Mouse (Mus musculus) forebrain, embryonic 10.5 days (tissue): ENCODE data around the gene Ttpal. TPM values are rescaled to one million over a fixed set of nuclear protein-coding genes. Genes with fewer than 3 reads are reported as not detected.

ENCODE experiments used
- DNase-seq: peaks from one replicate; pipeline ENCODE4 v3.0.0-alpha.2; 2017; ENCODE audit warnings: low spot score; ENCODE audit errors: extremely low spot score
- H3K27ac ChIP-seq: fragments of 300-500 bp; sonication (generic); 2 replicates; pipeline ENCODE4 v1.5.1; 2016; ENCODE audit warnings: mild to moderate bottlenecking
- H3K27me3 ChIP-seq: fragments of 300-500 bp; sonication (generic); 2 replicates; pipeline ENCODE4 v1.6.1; 2016; ENCODE audit warnings: mild to moderate bottlenecking; ENCODE audit not compliant: poor library complexity, severe bottlenecking
- H3K36me3 ChIP-seq: fragments of 300-500 bp; sonication (generic); replicated peaks from 2 replicates; pipeline ENCODE4 v1.6.1; 2016; ENCODE audit warnings: mild to moderate bottlenecking, moderate library complexity
- H3K4me1 ChIP-seq: fragments of 300-500 bp; sonication (generic); 2 replicates; pipeline ENCODE4 v1.6.1; 2016
- H3K4me3 ChIP-seq: fragments of 300-500 bp; sonication (generic); 2 replicates; pipeline ENCODE4 v1.5.1; 2016; ENCODE audit warnings: mild to moderate bottlenecking, moderate library complexity
- H3K9me3 ChIP-seq: fragments of 300-500 bp; sonication (generic); 2 replicates; pipeline ENCODE4 v1.6.1; 2016; ENCODE audit warnings: mild to moderate bottlenecking, moderate library complexity
- WGBS: fragments of 180-500 bp; shearing (Covaris S2); methylation state at CpG from one replicate; pipeline ENCODE4 v1.1.7; 2016; 5-methylcytosine and 5-hydroxymethylcytosine counted together
- polyA plus RNA-seq: library from polyadenylated mRNA; unstranded; fragments of >200 nt; fragmentation: Nextera tagmentation; extraction: Ambion mirVana; gene quantifications from 2 replicates; pipeline ENCODE4 v1.2.1, GENCODE M21; 2016

The Ttpal gene
- 32.3 and 34.5 TPM in 2 replicates for polyA plus RNA-seq

- no peaks in the 10 kb centered on the region for H3K36me3 ChIP-seq
- no peaks in the 10 kb centered on the region for H3K9me3 ChIP-seq
- WGBS = 2% methylated on average over 57 of the region's 57 CpGs
Observed at GRCm38 (mm10) chr2:163602101-163602971, at the start of gene Ttpal. Gene Ttpal (plus strand): TSS chr2:163602314.

GRCm38 (mm10) chr2:163552518-163552929 lies 49.6 kb upstream of the Ttpal start:
- no peaks in the 10 kb centered on the region for H3K36me3 ChIP-seq
- WGBS = 86% methylated on average over 8 of the region's 8 CpGs

More at GRCm38 (mm10) chr2:163602101-163602971, at the start of gene Ttpal:
- peak within 1 kb of the TSS; percentile 87 for H3K4me3 ChIP-seq
- H3K27ac ChIP-seq = peak within 1 kb of the TSS; percentile 97
- H3K4me1 ChIP-seq = peaks cover 15% of the 10 kb centered on the region
- DNase-seq = peak; percentile 89
- no peaks in the 10 kb centered on the region for H3K27me3 ChIP-seq

GRCm38 (mm10) chr2:163554425-163554982 lies 47.6 kb upstream of the Ttpal start:
- no peaks in the 10 kb centered on the region for H3K27me3 ChIP-seq
- DNase-seq = no peak
- no peaks in the 10 kb centered on the region for H3K9me3 ChIP-seq
- no peak overlapping the region for H3K27ac ChIP-seq
- H3K4me3 ChIP-seq = no peak overlapping the region
- WGBS = 83% methylated on average over 4 of the region's 4 CpGs
- H3K36me3 ChIP-seq = no peaks in the 10 kb centered on the region
- peaks cover 5% of the 10 kb centered on the region for H3K4me1 ChIP-seq

More at GRCm38 (mm10) chr2:163552518-163552929, 49.6 kb upstream of the Ttpal start:
- peaks cover 5% of the 10 kb centered on the region for H3K4me1 ChIP-seq
- no peaks in the 10 kb centered on the region for H3K9me3 ChIP-seq
- no peak overlapping the region for H3K4me3 ChIP-seq
- DNase-seq = no peak
- no peaks in the 10 kb centered on the region for H3K27me3 ChIP-seq
- H3K27ac ChIP-seq = no peak overlapping the region

GRCm38 (mm10) chr2:163554996-163555395 lies 47.1 kb upstream of the Ttpal start:
- Histone ChIP-seq H3K36me3 (no peaks in the 10 kb centered on the region), H3K4me1 (0 out of 2 replicates have a peak, but pooled peaks cover under 1% of the 10 kb centered on the region), H3K27ac (no peak overlapping the region), H3K27me3 (no peaks in the 10 kb centered on the region), H3K9me3 (no peaks in the 10 kb centered on the region), H3K4me3 (no peak overlapping the region)
- DNase-seq = no peak
- 88% methylated on average over 6 of the region's 6 CpGs for WGBS

- no peak overlapping the region for H3K4me3 ChIP-seq
- 81% methylated on average over 13 of the region's 13 CpGs for WGBS
- no peaks in the 10 kb centered on the region for H3K4me1 ChIP-seq
- H3K27ac ChIP-seq = no peak overlapping the region
- H3K27me3 ChIP-seq = no peaks in the 10 kb centered on the region
- DNase-seq = no peak
- H3K9me3 ChIP-seq = no peaks in the 10 kb centered on the region
- H3K36me3 ChIP-seq = no peaks in the 10 kb centered on the region
Observed at GRCm38 (mm10) chr2:163555417-163555816, 46.7 kb upstream of the Ttpal start.

- Histone ChIP-seq H3K27me3 (no peaks in the 10 kb centered on the region), H3K36me3 (no peaks in the 10 kb centered on the region), H3K4me1 (no peaks in the 10 kb centered on the region), H3K4me3 (no peak overlapping the region), H3K9me3 (no peaks in the 10 kb centered on the region), H3K27ac (no peak overlapping the region)
- no peak for DNase-seq
- 96% methylated on average over 1 of the region's 1 CpGs for WGBS
Observed at GRCm38 (mm10) chr2:163558548-163558947, 43.6 kb upstream of the Ttpal start.

- Histone ChIP-seq H3K36me3 (no peaks in the 10 kb centered on the region), H3K27me3 (no peaks in the 10 kb centered on the region), H3K4me3 (no peak overlapping the region), H3K4me1 (no peaks in the 10 kb centered on the region), H3K27ac (no peak overlapping the region), H3K9me3 (no peaks in the 10 kb centered on the region)
- 89% methylated on average over 5 of the region's 5 CpGs for WGBS
- DNase-seq = no peak
Observed at GRCm38 (mm10) chr2:163559236-163559635, 42.9 kb upstream of the Ttpal start.

- no peak for DNase-seq
- H3K27me3 ChIP-seq = no peaks in the 10 kb centered on the region
- H3K36me3 ChIP-seq = no peaks in the 10 kb centered on the region
- no peak overlapping the region for H3K27ac ChIP-seq
- WGBS = 83% methylated on average over 3 of the region's 3 CpGs
- no peaks in the 10 kb centered on the region for H3K4me1 ChIP-seq
- H3K4me3 ChIP-seq = no peak overlapping the region
- no peaks in the 10 kb centered on the region for H3K9me3 ChIP-seq
Observed at GRCm38 (mm10) chr2:163560247-163560646, 41.9 kb upstream of the Ttpal start.

GRCm38 (mm10) chr2:163561258-163561948 lies 40.7 kb upstream of the Ttpal start:
- no peaks in the 10 kb centered on the region for H3K36me3 ChIP-seq
- 88% methylated on average over 13 of the region's 13 CpGs for WGBS
- H3K27ac ChIP-seq = no peak overlapping the region
- no peaks in the 10 kb centered on the region for H3K4me1 ChIP-seq
- H3K27me3 ChIP-seq = no peaks in the 10 kb centered on the region
- DNase-seq = no peak
- H3K4me3 ChIP-seq = no peak overlapping the region
- H3K9me3 ChIP-seq = no peaks in the 10 kb centered on the region

GRCm38 (mm10) chr2:163564646-163565045 lies 37.5 kb upstream of the Ttpal start:
- Histone ChIP-seq H3K27ac (no peak overlapping the region), H3K36me3 (no peaks in the 10 kb centered on the region), H3K4me1 (no peaks in the 10 kb centered on the region), H3K4me3 (no peak overlapping the region), H3K9me3 (no peaks in the 10 kb centered on the region), H3K27me3 (no peaks in the 10 kb centered on the region)
- WGBS = 36% methylated on average over 8 of the region's 8 CpGs
- DNase-seq = peak; percentile 20

GRCm38 (mm10) chr2:163574321-163574720 lies 27.8 kb upstream of the Ttpal start:
- H3K27ac ChIP-seq = no peak overlapping the region
- H3K4me1 ChIP-seq = peaks cover 5% of the 10 kb centered on the region; the same call in 1 of the 2 replicates
- H3K4me3 ChIP-seq = no peak overlapping the region
- H3K27me3 ChIP-seq = no peaks in the 10 kb centered on the region
- 85% methylated on average over 3 of the region's 3 CpGs for WGBS
- H3K9me3 ChIP-seq = no peaks in the 10 kb centered on the region
- H3K36me3 ChIP-seq = no peaks in the 10 kb centered on the region
- no peak for DNase-seq

- Histone ChIP-seq H3K36me3 (no peaks in the 10 kb centered on the region), H3K27ac (no peak overlapping the region), H3K4me3 (no peak overlapping the region), H3K9me3 (no peaks in the 10 kb centered on the region), H3K4me1 (peaks cover 5% of the 10 kb centered on the region; the same call in 1 of the 2 replicates), H3K27me3 (no peaks in the 10 kb centered on the region)
- WGBS = 62% methylated on average over 11 of the region's 11 CpGs
- no peak for DNase-seq
Observed at GRCm38 (mm10) chr2:163575248-163575647, 26.9 kb upstream of the Ttpal start.
